Mouse (Mus musculus): ENCODE measurements at regions not wholly inside any gene's neighbourhood (a gene's known extent, or its start where the extent isn't known, plus 50 kb on each side); places are given as distances from the start of the nearest gene placed in this dataset.

- WGBS: 23% methylated on average over 3 of the region's 3 CpGs
- Histone ChIP-seq H3K4me3 (replicated peaks) (no peak overlapping the region), H3K9me3 (no peaks in the 10 kb centered on the region), H3K9ac (no peak overlapping the region), H3K36me3 (no peaks in the 10 kb centered on the region), H3K27ac (no peak overlapping the region), H3K4me2 (replicated peaks) (no peak overlapping the region), H3K4me1 (replicated peaks) (peaks cover 7% of the 10 kb centered on the region; the same call in 1 of the 2 replicates), H3K27me3 (replicated peaks) (no peaks in the 10 kb centered on the region)
- ATAC-seq: peak; percentile 46; the same call in 1 of the 2 replicates
These were observed 81.7 kb upstream of the Marcks start for GRCm38 (mm10) chr10:37220434-37220833.

GRCm38 (mm10) chr10:37219936-37220335 is 81.2 kb upstream of the Marcks start:
- Histone ChIP-seq H3K4me1 (replicated peaks) (peaks cover 7% of the 10 kb centered on the region; the same call in 1 of the 2 replicates), H3K9ac (no peak overlapping the region), H3K27ac (no peak overlapping the region), H3K4me2 (replicated peaks) (no peak overlapping the region), H3K36me3 (no peaks in the 10 kb centered on the region), H3K27me3 (replicated peaks) (no peaks in the 10 kb centered on the region), H3K9me3 (no peaks in the 10 kb centered on the region), H3K4me3 (replicated peaks) (no peak overlapping the region)
- WGBS: 39% methylated on average over 4 of the region's 4 CpGs
- peak; percentile 35; the same call in 1 of the 2 replicates for ATAC-seq

- no peaks in the 10 kb centered on the region for H3K27me3 ChIP-seq (replicated peaks)
- H3K9ac ChIP-seq: no peak overlapping the region
- ATAC-seq: no peak
- H3K4me3 ChIP-seq (replicated peaks): no peak overlapping the region
- no peak overlapping the region for H3K4me2 ChIP-seq (replicated peaks)
- WGBS: 81% methylated on average over 1 of the region's 1 CpGs
- no peaks in the 10 kb centered on the region for H3K36me3 ChIP-seq
- H3K4me1 ChIP-seq (replicated peaks): peaks cover 7% of the 10 kb centered on the region; the same call in 1 of the 2 replicates
- H3K27ac ChIP-seq: no peak overlapping the region
- no peaks in the 10 kb centered on the region for H3K9me3 ChIP-seq
These were observed 80.7 kb upstream of the Marcks start for GRCm38 (mm10) chr10:37219381-37219780.

- Histone ChIP-seq H3K27ac (no peak overlapping the region), H3K4me2 (replicated peaks) (no peak overlapping the region), H3K36me3 (no peaks in the 10 kb centered on the region), H3K4me1 (replicated peaks) (no peaks in the 10 kb centered on the region), H3K4me3 (replicated peaks) (no peak overlapping the region), H3K27me3 (replicated peaks) (no peaks in the 10 kb centered on the region), H3K9ac (no peak overlapping the region), H3K9me3 (no peaks in the 10 kb centered on the region)
- peak; percentile 94 for ATAC-seq
- 49% methylated on average over 5 of the region's 5 CpGs for WGBS
These were observed 75.9 kb upstream of the Marcks start for GRCm38 (mm10) chr10:37214656-37215055.

- Histone ChIP-seq H3K4me2 (replicated peaks) (no peak overlapping the region), H3K27me3 (replicated peaks) (no peaks in the 10 kb centered on the region), H3K27ac (no peak overlapping the region), H3K9me3 (no peaks in the 10 kb centered on the region), H3K36me3 (no peaks in the 10 kb centered on the region), H3K9ac (no peak overlapping the region), H3K4me3 (replicated peaks) (no peak overlapping the region), H3K4me1 (replicated peaks) (no peaks in the 10 kb centered on the region)
- WGBS: 52% methylated on average over 1 of the region's 1 CpGs
- ATAC-seq: no peak
These were observed 73.8 kb upstream of the Marcks start for GRCm38 (mm10) chr10:37212350-37213035.

GRCm38 (mm10) chr10:37211305-37211704 is 72.6 kb upstream of the Marcks start:
- Histone ChIP-seq H3K27me3 (replicated peaks) (no peaks in the 10 kb centered on the region), H3K9ac (no peak overlapping the region), H3K4me1 (replicated peaks) (no peaks in the 10 kb centered on the region), H3K9me3 (no peaks in the 10 kb centered on the region), H3K36me3 (no peaks in the 10 kb centered on the region), H3K27ac (no peak overlapping the region), H3K4me3 (replicated peaks) (no peak overlapping the region), H3K4me2 (replicated peaks) (no peak overlapping the region)
- ATAC-seq: no peak
- 75% methylated on average over 3 of the region's 3 CpGs for WGBS

GRCm38 (mm10) chr10:37210223-37210622 is 71.5 kb upstream of the Marcks start:
- no peaks in the 10 kb centered on the region for H3K4me1 ChIP-seq (replicated peaks)
- H3K27me3 ChIP-seq (replicated peaks): no peaks in the 10 kb centered on the region
- no peak overlapping the region for H3K4me2 ChIP-seq (replicated peaks)
- no peaks in the 10 kb centered on the region for H3K9me3 ChIP-seq
- no peak overlapping the region for H3K4me3 ChIP-seq (replicated peaks)
- no peaks in the 10 kb centered on the region for H3K36me3 ChIP-seq
- H3K27ac ChIP-seq: no peak overlapping the region
- 87% methylated on average over 1 of the region's 1 CpGs for WGBS
- ATAC-seq: no peak
- H3K9ac ChIP-seq: no peak overlapping the region

GRCm38 (mm10) chr10:37206986-37207385 is 68.3 kb upstream of the Marcks start:
- Histone ChIP-seq H3K36me3 (no peaks in the 10 kb centered on the region), H3K27me3 (replicated peaks) (no peaks in the 10 kb centered on the region), H3K27ac (no peak overlapping the region), H3K9me3 (no peaks in the 10 kb centered on the region), H3K4me1 (replicated peaks) (no peaks in the 10 kb centered on the region), H3K4me3 (replicated peaks) (no peak overlapping the region), H3K9ac (no peak overlapping the region), H3K4me2 (replicated peaks) (no peak overlapping the region)
- WGBS: 88% methylated on average over 1 of the region's 1 CpGs
- ATAC-seq: no peak

GRCm38 (mm10) chr10:37206546-37206945 is 67.8 kb upstream of the Marcks start:
- no peak for ATAC-seq
- Histone ChIP-seq H3K4me1 (replicated peaks) (no peaks in the 10 kb centered on the region), H3K9me3 (no peaks in the 10 kb centered on the region), H3K27me3 (replicated peaks) (no peaks in the 10 kb centered on the region), H3K4me2 (replicated peaks) (no peak overlapping the region), H3K36me3 (no peaks in the 10 kb centered on the region), H3K27ac (no peak overlapping the region), H3K9ac (no peak overlapping the region), H3K4me3 (replicated peaks) (no peak overlapping the region)
- 29% methylated on average over 4 of the region's 4 CpGs for WGBS

GRCm38 (mm10) chr10:37203709-37204108 is 65.0 kb upstream of the Marcks start:
- ATAC-seq: no peak

GRCm38 (mm10) chr10:37194798-37195453 is 56.2 kb upstream of the Marcks start:
- WGBS: 85% methylated on average over 13 of the region's 13 CpGs
- ATAC-seq: no peak
- H3K9ac ChIP-seq: no peak overlapping the region
- peak overlapping the region; percentile 81; the same call in 1 of the 2 replicates for H3K27ac ChIP-seq
- no peaks in the 10 kb centered on the region for H3K27me3 ChIP-seq (replicated peaks)
- no peak overlapping the region for H3K4me2 ChIP-seq (replicated peaks)
- H3K4me3 ChIP-seq (replicated peaks): no peak overlapping the region
- H3K9me3 ChIP-seq: no peaks in the 10 kb centered on the region
- 0 out of 2 replicates have a peak, but pooled peaks cover 2% of the 10 kb centered on the region for H3K4me1 ChIP-seq (replicated peaks)
- H3K36me3 ChIP-seq: no peaks in the 10 kb centered on the region

More at GRCm38 (mm10) chr10:37203709-37204108, 65.0 kb upstream of the Marcks start:
- Histone ChIP-seq H3K36me3 (no peaks in the 10 kb centered on the region), H3K4me3 (replicated peaks) (no peak overlapping the region), H3K9me3 (no peaks in the 10 kb centered on the region), H3K4me1 (replicated peaks) (no peaks in the 10 kb centered on the region), H3K4me2 (replicated peaks) (no peak overlapping the region), H3K27me3 (replicated peaks) (no peaks in the 10 kb centered on the region), H3K27ac (no peak overlapping the region), H3K9ac (no peak overlapping the region)
- 77% methylated on average over 1 of the region's 1 CpGs for WGBS

- Histone ChIP-seq H3K36me3 (no peaks in the 10 kb centered on the region), H3K9ac (no peak overlapping the region), H3K9me3 (no peaks in the 10 kb centered on the region), H3K4me2 (replicated peaks) (peak overlapping the region; percentile 17; the same call in 1 of the 2 replicates), H3K4me3 (replicated peaks) (no peak overlapping the region), H3K27me3 (replicated peaks) (no peaks in the 10 kb centered on the region), H3K27ac (peak overlapping the region; percentile 81), H3K4me1 (replicated peaks) (0 out of 2 replicates have a peak, but pooled peaks cover 2% of the 10 kb centered on the region)
- WGBS: 49% methylated on average over 15 of the region's 15 CpGs
- ATAC-seq: peak; percentile 47
These were observed 55.5 kb upstream of the Marcks start for GRCm38 (mm10) chr10:37194131-37194797.

All from intestine, embryonic 15.5 days (tissue).